Mouse (Mus musculus) c-Kit-positive CD71-negative TER-119-negative erythroid progenitor cells, embryonic 14.5 days (primary cell): Measurements from ENCODE around the gene Cxcr6.

Experiments used
- DNase-seq: peaks from one replicate; pipeline ENCODE4 v3.0.0-alpha.2; 2013; ENCODE audit warnings: low read depth

Cxcr6 gene

GRCm38 (mm10) chr9:123818601-123819000, 12.3 kb downstream of the Cxcr6 start:
- no peak for DNase-seq

- no peak for DNase-seq
These were observed 20.4 kb downstream of the Cxcr6 start for GRCm38 (mm10) chr9:123826631-123827030.

DNA sequence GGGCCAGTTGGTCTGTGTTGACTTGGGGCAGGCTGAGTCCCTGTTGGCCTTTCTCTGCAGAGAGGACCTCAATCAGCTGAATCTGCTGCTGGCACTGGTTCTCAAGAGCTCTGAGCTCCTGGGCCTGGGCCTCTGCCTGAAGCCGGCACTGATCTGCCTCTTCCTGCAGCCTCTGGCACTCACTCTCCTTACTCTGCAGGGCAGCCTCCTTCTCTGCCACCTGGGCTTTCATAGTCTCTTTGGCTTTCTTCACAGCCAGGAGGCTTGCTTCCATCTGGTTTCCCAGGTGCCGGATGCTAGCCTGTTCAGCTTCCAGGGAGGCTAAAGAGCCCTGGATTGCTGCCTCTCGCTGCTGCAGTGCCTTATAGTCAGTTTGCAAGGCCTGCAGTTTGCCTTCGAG, 22.6 kb downstream of the Cxcr6 start:
- no peak for DNase-seq

- DNase-seq, result no peak
These were observed 29.6 kb downstream of the Cxcr6 start for GRCm38 (mm10) chr9:123835851-123836250.

DNA sequence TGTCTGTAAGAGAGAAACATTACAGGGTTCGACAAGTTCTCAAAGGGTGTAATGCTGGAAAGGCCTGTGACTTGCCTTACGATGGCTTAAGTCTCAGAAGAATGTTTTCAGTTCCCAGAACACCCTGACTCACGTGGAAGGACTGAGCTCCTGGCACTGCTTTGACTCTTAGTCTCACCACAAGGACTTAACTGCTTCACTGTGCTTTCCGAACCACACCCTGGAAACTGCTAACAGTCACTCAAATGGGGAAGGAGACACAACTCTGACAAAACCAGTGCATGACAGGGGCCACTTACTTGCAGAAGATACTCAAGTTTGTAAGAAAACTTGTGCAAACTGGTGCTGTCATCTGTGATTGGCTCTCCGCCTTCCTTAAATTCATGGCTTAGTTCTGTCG, 34.0 kb downstream of the Cxcr6 start:
- no peak for DNase-seq

- DNase-seq, result no peak
These were observed 38.2 kb downstream of the Cxcr6 start for GRCm38 (mm10) chr9:123844468-123844867.

- peak; percentile 38 for DNase-seq
These were observed 38.8 kb downstream of the Cxcr6 start for GRCm38 (mm10) chr9:123845120-123845519.

GRCm38 (mm10) chr9:123846490-123846889, 40.2 kb downstream of the Cxcr6 start:
- DNase-seq, result no peak

DNA sequence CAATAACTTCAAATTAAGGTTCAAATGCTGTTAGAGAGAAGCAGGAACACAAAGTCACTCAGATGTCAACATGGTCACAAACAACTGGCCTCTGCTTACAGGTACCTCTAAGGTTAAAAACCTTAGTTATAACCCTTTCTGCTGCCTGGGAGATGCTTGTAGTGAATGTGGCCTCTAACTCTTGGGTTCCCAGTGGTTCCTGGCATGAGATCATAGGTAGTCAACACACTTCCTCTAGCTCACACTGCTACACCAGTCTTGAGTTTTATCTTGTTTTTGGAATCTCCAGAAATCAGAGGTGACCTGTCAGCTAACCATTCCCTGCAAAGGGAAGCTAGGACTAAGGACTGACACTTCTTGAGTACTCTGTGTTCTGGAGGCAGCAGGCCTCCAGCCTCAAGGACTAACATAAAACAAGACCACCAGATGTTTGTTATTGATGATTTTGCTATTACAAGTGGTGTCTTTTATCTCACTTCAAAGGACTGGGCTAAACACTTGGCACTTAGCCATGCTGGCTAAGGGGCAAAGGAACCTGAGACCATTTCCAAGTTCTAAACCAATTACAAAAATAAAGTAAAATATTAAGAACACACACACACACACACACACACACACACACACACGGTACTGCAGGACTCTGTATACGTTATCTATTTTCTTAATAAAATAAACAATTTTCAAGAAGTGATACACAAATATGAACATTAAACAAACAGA, 43.9 kb downstream of the Cxcr6 start:
- no peak for DNase-seq

GRCm38 (mm10) chr9:123850705-123851061, 44.4 kb downstream of the Cxcr6 start:
- peak; percentile 43 for DNase-seq

GRCm38 (mm10) chr9:123851062-123851712, 44.9 kb downstream of the Cxcr6 start:
- DNase-seq, result peak; percentile 56

DNA sequence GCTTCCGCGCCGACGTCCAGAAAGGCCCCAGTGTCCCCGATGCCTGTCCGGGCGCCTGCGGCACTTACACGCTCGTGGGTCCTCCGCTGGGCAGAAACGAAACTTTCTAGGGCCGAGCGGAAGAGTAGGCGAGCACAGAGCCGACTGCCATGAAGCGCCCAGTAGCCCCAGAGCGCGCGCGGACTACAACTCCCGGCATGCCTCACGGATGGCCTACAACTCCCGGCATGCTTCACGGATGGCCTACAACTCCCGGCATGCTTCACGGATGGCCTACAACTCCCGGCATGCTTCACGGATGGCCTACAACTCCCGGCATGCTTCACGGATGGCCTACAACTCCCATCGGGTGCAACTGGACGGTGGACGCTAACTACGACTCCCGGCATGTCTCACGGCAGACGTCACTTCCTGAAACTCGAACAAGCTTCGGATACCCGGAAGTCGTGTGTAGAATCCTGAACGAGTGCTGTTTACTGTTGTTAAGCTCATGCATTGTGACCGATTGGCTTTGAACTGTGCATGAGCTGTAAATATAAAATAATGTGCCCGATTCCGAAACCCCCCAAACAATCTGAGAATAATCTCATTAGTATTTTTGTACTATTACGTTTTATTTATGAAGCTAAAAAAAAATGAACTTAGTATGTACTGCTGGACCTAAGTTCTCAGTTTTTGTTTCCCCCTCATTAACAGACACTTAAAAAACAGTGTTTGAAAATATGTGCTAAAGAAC, 45.6 kb downstream of the Cxcr6 start, which contains the start of gene Fyco1:
Gene Fyco1, minus strand, starts transcription at position 187 of the 736 bp plus-strand sequence.
- DNase-seq, result peak; percentile 87

DNA sequence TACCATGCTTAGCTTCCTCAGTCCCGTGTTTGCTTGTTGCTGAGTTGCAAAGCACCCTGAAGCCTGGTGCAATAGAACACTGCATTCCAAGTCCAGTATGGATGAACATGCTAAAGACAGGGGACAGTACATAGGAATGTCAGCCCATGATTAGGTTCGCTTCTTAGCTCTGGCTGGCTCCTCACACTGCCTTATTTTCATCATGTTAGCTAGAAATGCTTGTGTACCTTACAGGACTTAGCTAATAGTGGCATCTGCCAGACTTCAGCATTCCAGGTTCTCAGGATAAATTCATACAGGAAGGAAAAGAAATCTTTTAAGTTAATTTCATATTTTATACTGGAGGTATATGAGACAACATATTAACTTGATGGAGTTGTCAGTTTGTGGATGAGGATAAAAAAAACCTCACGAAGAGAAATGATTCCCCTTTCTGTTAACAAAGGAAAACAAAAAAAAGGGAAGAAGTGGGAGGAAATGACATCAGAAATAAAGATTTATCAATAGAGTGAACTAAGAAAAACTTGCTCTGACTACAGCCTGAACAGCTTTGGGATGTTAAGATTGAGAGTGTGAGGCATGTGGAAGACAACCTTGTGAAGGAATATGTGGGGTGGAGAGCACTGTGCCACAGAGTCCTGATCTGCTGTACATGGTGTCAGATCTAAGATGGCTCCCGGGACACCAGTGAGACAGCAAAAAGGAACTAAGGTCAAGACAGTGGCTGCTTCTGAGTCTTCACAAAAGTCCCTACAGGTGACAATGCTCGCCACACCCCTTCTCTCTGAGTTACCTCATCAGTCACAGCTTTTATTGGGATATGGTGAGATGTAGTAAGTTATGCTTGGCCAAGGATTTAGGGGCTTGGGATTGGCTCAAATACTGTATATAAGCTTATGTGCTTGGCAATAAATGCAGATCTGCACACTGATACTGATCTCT, 46.4 kb downstream of the Cxcr6 start:
- DNase-seq, result no peak

GRCm38 (mm10) chr9:123856836-123857235, 50.6 kb downstream of the Cxcr6 start:
- no peak for DNase-seq
